Mouse (Mus musculus) kidney, adult 2 months (tissue): ENCODE results near the gene Msh4.

Experiments used
- CTCF ChIP-seq: fragments of 200-500 bp; conservative IDR thresholded peaks from 2 replicates; pipeline ENCODE4 v1.5.1; 2011; ENCODE audit warnings: low read depth, mild to moderate bottlenecking, control low read depth, low read length, moderate library complexity, mixed read lengths; ENCODE audit not compliant: insufficient read depth, insufficient read length
- POLR2A ChIP-seq: fragments of 200-500 bp; IDR thresholded peaks from one replicate; pipeline ENCODE4 v1.6.1; 2011; ENCODE audit warnings: low read depth, low read length, control low read depth

DNA sequence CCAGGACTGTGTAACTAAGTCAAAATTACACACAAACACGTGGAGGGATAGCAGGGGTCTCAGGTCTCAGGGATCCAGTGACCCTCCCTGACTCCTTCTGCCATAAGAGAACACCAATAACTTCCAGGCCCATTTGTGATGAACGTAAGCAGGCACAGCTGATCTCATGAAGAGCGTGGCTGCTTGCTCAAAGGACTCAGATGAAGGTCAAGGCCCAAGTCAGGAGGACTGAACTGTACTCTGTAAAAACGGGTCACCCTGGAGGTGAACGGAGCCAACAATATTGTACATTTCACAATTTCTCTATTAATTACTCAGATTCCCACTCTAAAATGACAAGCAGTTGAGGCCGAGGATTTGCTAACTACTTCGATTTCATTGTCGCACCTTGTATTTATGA is 91.9 kb downstream of the Msh4 start:
- TF ChIP-seq CTCF (no peak), POLR2A (no peak)
